Mouse (Mus musculus): ENCODE measurements around the gene Pgpep1.

GRCm38 (mm10) chr8:70695318-70696018 lies 35.3 kb upstream of the Pgpep1 start:
- TF ChIP-seq CTCF (conservative IDR thresholded peaks at IDR 0.05; ENCODE audit: low read length) (no peak), NANOG (IDR thresholded peaks at IDR 0.05; ENCODE audit: borderline replicate concordance, low read length) (no peak)
